Mouse (Mus musculus) T-helper 2 cell (primary cell): ENCODE measurements at regions not wholly inside any gene's neighbourhood (a gene's known extent, or its start where the extent isn't known, plus 50 kb on each side); places are given as distances from the start of the nearest gene placed in this dataset.

ENCODE experiments used
- in situ Hi-C: fragments of 300-600 bp; cut with MboI, MseI; formaldehyde crosslinking; loops from one replicate; pipeline ENCODE4 v1.15.1; 2025; ENCODE audit warnings: high pct_unique_total_duplicates

DNA sequence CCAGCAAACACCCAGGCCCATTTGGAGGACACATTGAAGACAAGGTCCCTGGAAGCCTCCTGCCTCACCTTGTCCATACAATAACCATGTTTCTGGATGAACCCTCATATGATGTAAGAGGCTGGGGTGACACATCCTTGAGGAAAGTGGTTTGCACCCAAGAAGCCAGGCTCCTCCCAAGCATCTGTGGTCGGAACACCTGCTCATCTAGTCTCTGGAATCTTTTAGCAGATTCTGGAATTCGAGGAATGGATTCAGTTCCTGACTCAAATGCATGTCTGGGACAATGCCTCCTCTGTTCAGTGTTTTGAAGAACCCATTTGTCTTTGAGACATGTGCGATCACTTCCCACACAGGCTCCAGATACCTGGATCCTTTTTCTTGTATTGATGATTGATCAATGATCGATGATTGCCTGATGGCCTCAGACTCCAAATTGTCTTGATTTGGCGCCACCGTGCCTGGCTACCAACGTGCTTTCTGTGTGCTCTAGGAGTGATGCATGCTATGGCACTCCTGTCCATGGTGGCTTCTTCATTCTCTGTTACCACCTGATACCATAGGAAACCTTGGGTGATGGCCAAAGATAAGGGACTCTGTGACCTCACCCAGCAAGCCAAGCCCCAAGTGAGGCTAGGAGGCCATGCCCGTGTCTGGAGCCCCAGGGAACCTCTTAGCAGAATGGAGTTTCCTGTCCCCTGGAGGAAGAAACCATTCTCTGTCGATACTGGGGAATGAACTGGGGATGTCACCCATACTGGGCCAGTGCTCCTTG is 126.7 kb downstream of the Mn1 start:
- in situ Hi-C loops, result no loop called here

DNA sequence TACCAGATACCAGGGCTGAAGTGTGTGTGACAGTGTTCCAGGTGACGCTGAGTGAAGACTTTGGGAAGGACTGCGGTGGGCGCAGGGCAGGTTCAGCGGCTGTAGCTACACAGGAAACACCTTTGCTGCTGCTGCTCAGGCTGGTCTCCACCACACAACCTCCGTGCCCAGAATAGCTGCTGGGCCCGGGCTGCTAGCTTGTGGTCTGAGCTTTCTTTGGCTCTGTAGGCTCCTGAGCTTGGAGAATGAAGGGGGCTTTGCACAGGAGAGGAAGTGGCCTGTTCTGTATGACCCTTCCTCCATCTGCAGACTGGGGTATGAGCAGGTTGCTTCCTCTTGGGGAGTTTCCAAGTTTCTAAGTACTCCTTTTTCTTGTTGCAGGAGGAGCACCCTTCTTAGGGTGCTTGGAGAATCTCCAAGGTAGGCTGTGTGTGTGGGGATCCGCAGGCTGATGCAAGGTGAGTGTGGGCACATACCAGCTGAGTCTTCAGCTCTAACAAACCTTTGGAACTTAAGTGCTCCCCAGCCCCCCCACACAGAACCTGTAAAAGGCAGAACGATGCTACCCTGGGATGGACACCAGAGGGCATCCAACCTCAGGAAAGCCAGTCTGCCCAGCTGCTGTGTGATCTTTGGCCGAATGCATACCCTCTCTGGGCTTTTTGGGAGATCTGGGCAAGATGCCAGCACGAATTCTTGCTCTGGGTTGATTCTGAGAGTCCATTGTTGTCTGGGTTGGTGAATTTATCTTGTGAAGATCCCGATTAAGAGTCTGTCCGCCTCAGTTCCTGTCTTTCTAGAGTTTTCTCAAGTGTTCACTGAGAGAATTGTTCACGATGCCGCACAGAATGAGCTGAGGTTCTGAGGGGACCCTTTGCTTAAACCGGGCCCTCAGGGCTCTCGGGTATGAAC is 136.6 kb downstream of the Mn1 start:
- in situ Hi-C loops, result no loop called here

DNA sequence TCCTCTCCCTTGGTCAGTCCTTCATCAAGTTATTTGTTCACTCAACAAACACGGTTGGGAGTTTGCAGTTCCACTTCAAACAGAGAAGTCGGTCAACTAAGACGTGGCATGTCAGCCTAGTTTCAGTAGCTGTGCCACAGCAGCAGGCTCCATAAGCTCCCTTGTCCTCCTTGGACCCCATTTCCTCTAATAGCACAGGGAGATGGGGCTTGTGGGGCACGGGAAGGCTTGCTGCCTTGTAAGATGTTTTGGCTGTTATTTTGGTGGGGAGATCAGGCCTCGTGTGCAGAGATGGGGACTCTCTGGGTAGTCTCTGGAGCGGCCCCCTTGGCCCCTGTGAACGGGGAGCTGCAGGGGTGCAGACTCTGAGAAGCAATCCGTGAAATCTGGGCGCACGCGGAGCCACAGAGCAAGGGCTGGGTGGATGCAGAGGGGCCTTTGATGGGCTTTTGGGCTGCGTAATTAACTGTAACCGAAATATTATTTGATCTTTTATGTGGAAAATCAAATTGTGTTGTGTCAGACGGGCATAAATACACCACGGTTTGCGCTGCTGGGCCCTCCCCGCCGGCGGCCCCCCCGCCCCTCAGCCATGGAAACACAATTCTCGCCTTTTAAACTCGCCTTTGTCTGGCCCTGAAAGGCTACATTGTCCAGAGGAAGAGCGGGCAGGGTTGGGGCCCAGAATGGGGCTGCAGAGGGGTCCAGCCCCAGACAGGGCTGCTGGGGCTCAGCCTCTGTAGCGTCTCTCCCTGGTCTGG is 137.6 kb downstream of the Mn1 start:
- in situ Hi-C loops, result no loop called here

DNA sequence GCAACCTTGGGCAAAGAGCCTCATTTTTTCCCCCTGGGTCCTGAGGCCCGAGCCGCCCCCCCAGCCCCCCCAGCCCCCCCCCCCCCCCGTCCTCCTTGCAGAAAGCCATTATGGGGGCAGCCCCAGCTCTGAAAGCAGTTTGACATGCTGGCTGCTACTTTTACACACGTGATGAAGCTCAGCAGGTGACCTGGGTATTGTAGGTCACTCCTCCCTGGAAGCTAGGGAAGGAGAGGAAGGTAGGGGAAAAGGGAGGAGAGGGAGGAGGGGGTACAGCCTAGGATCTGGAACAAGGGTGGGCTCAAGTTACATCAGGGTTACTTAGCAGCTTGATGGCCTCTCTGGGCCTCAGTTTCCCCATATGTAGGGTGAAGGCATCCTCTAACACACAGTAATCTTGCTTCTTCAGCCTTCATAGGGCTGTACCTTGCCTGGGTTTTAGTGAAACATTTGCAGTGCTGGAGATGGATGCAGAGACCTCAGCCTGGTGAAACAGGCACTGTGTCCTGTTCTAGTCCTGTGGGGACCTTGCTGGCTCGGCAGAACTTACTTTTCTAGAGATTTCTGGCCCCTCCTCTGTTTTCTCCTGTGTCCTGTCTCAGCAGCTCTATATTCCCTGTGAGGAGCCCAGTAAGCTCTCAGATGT is 138.3 kb downstream of the Mn1 start:
- in situ Hi-C loops, result no loop called here

DNA sequence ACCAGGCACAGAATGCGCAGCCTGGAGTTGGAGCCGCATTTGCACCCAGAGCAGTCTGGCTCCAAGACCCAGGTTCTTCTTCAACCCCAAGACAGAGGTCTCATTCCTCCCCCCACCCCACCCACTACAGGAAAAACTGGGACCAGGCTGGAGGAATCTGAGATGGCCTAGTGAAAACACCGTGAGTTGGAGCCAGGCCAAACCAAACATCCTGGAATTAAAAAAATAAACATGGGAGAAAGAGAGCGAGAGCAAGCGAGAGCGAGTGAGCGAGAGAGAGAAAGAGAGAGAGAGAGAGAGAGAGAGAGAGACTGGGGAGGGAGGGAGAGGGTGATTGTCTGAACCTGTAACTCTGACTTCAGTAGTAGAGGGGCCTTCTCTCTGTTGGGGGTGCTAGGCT is 138.8 kb downstream of the Mn1 start:
- in situ Hi-C loops, result no loop called here

DNA sequence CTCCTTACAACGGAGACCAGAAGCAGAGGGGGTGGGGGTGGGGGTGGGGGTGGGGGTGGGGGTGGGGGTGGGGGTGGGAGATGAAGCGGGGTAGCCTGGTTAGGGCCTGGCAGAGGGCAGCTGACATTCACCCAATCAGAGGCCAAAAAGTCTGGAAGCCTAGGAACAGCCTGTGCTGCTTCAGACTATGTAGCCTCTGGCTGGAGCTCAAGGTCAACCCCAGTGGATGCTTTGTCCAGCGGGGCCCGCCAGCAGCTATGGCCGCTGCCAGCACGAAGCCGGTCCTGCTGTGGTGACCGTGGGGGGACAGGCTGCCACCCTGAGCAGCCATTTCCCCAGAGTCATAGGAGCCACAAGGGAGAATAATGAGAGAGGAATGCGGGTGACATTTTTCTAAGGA is 143.3 kb downstream of the Mn1 start:
- in situ Hi-C loops, result loop anchor here (10.0 kb wide), 1 partner anchor 884 kb away; the partner anchor contains the start of gene Gm6588

DNA sequence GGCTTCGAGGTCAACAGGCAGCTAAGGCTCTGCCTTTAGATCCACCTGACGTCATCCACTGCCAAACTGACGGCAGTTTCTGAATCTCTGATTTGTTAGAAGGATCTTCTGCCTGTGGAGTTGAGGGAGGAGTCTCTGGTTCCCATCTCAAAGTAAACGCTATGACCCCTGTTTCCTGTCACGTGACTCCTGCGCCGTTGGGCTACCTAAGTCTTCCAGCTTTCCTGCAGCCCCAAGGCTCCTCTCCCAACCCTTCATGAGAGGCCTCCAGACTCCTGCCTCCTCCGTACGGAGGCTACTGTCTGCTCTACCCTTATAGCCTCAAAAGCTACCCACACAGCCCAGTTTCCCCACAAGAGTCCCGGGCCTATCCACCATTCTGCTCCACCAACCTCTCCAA is 144.1 kb downstream of the Mn1 start:
- in situ Hi-C loops, result loop anchor here (10.0 kb wide), 1 partner anchor 884 kb away; the partner anchor contains the start of gene Gm6588

DNA sequence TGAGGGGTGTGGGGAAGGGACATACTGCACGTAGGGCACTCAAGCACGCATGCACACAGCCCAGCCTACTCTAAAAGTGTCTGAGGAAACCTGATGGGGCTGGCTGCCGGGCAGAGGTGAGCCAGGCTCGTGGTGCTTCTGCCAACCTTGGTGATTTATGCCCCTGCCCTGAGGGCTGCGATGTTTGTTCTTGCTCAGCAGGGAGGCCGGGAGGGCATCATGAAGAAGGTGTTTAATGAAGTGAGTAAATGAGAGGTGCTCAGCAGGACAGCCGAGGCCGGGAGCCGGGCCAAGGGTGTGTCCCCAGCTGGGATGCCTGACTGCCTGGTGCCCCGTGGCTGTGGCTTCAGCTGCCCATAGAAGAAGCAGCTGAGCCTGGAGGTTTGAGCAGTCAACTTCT is 153.7 kb downstream of the Mn1 start:
- in situ Hi-C loops, result no loop called here

DNA sequence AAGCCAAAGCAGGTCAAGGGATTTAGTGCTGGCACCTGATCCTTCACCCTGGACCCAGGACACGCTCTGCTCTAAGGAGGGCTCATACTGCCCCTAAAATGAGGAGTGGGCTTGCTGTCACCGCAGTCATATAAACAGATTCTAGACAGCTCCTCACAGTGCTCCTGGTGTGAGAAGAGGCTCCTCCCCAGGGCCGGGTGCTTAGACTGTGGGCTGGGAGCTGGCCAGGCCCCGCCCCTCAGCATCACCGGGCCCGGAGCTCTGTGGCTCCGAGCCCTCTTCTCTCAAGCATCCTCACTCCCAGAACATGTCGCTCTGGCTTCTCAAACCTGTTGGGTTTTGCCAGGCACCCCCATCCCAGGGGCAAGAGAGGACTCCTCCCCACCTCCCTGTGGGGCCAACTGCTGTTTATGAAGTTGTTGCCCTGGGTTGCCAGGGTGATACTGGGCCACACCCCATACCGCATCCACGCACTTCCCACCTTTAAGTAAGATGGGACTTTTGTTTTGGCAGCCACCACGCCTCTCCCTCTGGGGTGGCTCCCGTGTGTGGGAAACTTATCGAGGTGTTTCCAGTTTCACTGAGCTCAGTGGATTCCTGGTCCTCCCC is 156.2 kb downstream of the Mn1 start:
- in situ Hi-C loops, result no loop called here

DNA sequence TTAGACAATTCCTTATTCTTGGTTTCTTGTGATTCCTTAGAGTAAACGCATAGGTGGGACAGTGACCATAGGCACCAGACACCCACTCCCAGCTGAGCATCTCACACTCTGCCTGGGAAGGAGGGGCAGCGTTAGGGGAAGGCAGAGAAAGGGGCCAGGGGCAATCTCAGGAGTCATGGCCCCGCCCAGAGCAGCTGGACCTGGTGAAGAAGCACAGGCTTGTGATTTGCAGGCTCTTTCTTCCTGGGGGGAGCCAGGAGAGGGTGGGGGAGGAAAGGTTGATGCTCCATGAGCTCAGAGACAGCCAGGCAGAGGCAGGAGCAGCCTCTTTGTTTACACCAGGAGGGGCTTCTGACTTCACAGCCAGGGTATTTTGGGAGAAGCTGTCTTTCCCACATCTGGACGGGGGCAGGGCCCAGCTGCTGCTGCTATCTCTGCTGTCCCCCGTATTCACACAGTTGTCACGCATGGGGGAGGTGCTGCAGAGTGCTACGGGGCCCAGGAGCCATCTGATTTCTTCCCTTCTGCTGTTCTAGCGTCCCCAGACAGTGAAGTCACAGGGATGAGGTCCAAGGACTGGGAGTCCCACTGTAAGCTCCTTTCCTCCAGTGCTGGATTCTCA is 157.2 kb downstream of the Mn1 start:
- in situ Hi-C loops, result no loop called here

DNA sequence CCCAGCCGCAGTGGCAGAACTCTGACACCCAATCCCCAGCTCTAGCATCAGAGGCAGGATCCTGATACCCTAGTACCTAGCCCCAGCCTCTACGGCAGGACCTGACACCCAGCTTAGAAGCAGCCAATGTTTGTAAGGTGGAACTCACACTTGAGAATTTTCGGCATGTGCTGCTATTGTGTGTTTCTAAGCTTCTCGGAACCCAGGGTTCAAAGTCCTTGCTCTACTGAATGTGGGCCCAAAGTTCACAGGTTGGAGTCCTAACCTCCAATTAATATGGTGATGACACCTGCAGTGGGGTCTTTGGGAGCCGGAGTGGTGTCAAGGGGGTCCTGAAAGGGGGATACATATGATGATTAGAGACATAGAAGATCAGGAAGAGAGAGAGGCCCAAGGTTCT is 158.2 kb downstream of the Mn1 start:
- in situ Hi-C loops, result no loop called here

DNA sequence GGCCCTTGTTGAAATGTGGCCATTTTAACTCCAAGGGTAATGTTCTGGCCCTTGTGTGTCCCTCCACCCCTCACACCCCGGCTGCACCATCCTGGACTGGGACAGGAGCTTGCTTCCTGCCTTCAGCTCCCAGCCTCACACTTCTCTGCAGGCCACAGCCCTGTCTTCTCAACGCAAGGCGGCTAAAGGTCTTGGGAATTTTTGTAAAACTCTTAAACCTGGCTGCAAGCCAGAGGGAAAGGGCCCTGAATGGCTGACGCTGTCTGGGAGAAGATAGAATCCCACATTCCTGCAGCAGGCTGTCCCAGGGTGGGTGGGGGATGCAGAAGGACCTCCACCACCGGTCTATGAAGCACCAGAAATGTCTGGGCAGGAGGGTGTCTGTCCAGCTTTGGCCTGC is 156.3 kb upstream of the Gm26897 start:
- in situ Hi-C loops, result no loop called here

DNA sequence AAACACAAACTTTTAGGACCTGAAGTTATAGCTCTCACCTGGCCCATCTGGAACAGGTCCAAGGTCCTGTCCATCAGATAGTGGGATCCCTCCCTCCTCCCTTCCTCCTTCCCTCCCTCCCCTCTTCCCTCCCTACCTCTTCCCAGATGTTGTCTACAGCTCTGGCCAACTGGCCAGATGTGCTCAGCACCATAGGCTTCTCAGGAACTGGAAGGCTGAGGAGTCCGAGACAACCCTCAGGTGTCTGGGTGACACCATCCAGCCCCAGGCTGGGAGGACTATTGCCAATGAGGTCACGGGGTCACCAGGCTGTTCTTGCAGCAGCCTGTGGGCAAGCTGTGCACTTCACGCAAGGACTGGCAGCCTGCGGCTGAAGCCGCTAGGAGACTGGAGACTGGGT is 155.6 kb upstream of the Gm26897 start:
- in situ Hi-C loops, result no loop called here

DNA sequence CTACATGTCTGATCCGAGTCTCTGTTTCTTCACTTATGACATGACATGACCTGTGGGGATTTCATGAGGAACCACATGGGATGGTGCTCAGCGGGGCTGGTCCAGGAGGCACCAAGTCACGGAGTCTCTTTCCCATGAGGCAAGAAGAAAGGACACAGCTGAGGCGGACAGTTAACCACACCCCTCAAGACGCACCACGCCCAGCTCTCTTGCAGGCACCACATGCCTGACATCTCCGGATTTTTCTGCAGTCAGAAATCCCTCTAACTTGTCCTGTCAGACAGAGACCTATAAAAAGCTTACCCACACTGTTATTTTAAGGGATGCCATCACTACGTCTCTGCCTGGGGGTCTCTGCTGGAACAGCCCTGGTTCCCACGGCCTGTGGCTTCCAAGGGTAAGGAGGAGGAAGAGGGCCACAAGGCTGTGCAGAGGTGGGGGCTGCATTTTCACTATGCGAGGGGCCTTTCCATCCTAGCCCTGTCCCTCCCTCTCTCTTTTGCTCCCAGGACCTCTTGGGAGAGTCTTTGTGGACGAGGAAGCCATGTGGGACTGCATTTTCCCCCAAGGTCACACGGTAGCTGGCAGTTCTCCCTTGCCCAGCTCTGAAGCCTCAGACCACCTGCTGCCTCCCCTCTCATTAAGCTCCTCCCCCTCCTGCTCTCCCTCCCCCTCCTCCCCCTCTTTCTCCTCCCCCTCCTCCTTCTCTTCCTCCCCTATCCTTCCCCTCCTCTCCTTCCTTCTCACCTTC is 154.6 kb upstream of the Gm26897 start:
- in situ Hi-C loops, result no loop called here

DNA sequence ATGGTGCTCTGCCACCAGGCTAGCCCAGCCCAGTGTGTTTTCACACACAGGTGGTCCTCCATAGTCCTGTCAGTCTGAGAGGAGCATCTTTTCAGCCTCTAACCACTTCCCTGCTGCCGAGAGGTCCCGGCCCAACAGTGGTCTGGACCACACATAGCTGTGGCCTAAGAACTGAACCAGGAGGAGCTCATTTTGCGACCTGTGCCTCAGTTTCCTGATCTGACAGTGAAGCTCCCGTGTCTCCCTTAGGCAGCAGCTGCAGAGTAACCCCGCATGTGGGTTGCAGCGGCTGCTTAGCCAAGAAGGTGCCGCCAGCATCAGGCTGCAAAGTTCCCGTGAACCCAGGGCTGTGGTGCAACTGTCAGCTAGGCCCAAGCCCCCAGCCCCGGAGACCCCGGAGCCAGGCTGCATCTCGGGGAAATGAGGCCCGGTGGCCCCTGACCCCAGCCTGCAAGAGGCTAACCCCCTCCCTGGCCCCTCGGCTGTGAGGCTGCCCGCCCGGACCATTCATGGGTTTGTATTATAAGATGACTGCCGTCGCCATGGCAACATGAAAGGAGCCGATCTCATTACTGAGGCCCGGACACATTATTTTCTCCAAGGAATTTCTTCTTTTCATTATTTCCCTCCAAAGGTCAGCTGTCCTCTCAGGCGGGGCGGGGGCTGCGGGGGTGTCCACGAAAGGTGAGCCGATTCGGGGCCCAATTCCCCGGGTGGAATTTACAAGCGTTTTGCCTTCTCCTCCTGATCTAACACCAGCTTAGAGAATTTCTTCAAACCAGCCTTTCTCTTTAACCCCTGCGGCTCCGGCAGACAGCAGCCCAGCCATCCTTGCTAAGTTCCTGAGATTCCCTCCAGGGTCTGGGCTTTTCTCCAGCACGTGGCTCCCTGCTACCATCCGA is 152.6 kb upstream of the Gm26897 start:
- in situ Hi-C loops, result no loop called here

DNA sequence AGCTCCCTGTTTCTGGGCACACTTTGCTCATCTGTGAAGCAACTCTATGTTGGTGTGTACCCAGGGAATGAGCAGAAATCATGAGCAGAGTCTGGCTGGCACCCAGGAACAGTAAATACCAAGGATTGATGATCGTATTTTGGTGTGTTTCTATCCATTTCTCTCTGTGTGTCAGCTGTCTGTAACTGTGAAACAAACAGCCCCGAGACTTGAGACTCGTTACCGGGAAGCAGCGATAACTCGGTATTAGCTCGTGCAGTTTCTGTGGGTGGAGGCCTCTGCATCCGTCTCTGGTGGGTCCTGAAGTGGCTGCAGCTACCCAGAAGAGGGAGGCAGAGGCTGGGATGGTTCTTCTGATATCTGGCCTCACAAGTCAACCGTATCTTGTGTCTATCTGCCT is 151.7 kb upstream of the Gm26897 start:
- in situ Hi-C loops, result no loop called here

DNA sequence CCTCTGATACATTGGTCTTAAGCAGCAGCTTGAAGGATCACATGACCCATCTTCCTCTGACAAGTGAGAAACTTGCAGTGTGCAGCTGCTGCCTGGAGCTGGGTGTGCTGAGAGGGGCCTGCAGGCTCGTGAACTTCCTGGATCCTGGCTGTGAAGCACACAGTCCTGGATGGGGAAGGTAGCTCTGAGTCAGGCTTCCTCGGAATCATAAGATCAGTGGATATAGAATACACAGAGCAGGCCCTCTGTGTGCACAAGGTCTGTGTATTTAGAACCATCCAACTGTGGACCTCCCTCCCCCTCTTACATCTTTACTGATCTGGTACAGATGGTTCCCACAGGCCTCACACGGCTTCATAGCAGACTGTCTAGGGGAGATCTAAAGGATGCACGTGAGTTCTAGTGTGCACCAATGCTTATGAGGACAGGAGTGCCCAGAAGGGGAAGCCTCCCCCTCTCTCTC is 143.1 kb upstream of the Gm26897 start:
- in situ Hi-C loops, result no loop called here

DNA sequence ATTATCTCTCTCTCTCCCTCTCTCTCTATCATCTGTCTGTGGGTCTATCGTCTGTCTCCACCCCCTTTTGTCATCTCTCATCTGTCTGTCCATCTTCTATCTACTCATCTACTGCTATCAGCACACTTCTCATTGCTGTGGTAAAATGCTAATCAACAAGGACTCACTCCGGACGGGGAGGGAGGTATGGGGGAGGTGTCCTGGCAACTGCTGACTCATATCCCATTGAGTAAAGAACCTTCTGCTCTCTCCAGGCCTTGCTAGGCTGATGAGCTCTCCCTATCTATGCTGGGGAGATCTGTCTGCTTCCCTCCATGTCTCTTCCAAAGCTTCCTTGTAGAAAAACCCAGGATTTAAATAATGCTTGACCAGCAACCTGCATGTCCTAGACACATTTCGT is 140.9 kb upstream of the Gm26897 start:
- in situ Hi-C loops, result no loop called here

DNA sequence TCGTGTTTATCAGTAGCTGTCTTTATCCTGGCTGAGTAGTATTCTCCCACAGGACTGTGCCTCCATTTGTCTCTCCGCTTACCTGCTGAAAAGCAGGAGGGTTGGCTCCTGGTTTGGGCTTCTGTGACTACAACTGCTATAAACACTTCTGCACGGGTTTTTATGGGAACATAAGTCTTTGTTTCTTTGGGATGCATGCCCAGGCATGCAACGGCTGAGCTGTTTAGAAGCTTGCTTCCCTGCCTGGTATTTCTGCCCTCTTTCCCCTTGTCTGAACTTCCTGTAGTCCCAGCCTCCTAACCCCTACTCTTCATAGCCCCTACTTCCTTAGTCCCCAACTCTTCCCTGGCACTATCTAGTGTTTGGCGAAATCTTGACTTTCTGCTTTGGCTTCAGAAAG is 139.6 kb upstream of the Gm26897 start:
- in situ Hi-C loops, result no loop called here
